Mouse (Mus musculus): ENCODE measurements around the gene Nat9. TPM values are rescaled to one million over a fixed set of nuclear protein-coding genes. Genes with fewer than 3 reads are reported as not detected.
A peak's percentile ranks its signal among the peaks of the same experiment; 100 is the strongest.

Nat9 gene
- polyA plus RNA-seq, 1 experiment = 35.6 TPM

DNA sequence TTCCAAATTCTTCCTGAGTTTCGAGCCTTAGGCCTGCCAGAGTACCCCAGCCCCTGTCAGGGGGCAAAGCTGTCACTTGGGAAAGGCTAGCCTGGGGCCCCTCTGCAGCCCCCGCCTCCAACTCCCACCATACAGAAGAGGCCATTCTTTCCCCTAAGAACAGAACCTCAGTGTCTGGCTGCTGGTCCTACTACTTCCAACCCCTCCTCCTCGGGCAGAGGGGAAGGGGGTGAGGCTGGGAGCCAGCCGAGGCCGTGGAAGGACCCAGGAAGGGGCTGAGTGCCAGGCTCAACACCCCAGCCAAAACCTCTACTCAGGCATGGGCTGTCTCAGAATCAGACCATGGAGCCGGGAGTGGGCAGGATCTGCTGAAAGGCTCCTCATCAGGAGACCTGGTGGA is 8.5 kb downstream of the Nat9 start:
- no peaks in the 10 kb centered on the region for H3K27me3 ChIP-seq (ENCODE audit: control insufficient read depth, insufficient read depth, low read length)
- no peak overlapping the region for H3K4me3 ChIP-seq (ENCODE audit: low read depth, low read length)
- H3K36me3 ChIP-seq (ENCODE audit: control insufficient read depth, insufficient read depth, low read length) = peaks cover 79% of the 10 kb centered on the region
- H3K27ac ChIP-seq (ENCODE audit: insufficient read depth, low read depth, low read length) = peak overlapping the region; percentile 93
- peaks cover 67% of the 10 kb centered on the region for H3K4me1 ChIP-seq (ENCODE audit: control insufficient read depth, insufficient read depth, insufficient read length, low read length)
- WGBS = 70% methylated on average over 6 of the region's 6 CpGs
- TF ChIP-seq POLR2A (IDR thresholded peaks at IDR 0.05; ENCODE audit: low read depth, low read length) (no peak), CTCF (IDR thresholded peaks at IDR 0.05; ENCODE audit: extremely low read depth, insufficient read length, insufficient replicate concordance, low read depth, low read length) (no peak)

DNA sequence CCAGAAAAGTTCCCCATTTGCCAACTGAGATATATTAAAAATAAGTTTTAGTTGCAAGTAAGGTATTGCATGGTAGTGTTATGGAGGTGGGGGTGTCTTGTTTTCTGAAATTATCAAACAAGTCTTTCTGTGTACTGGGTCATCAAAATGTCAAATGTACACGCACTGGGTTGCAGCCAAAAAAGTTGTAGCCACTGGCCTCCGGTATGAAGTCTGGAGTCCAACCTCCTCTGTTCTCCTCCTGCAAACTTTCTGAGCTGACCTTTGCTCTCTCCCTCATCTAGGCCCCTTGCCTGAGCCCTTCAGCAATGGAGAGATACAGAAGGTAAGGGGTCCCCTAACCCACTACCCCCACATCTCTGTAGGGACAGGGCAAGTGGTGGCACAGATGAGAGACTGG is 8.9 kb downstream of the Nat9 start:
- TF ChIP-seq POLR2A (IDR thresholded peaks at IDR 0.05; ENCODE audit: low read depth, low read length) (no peak), CTCF (IDR thresholded peaks at IDR 0.05; ENCODE audit: extremely low read depth, insufficient read length, insufficient replicate concordance, low read depth, low read length) (no peak)
- H3K4me3 ChIP-seq (ENCODE audit: low read depth, low read length) = no peak overlapping the region
- WGBS = 36% methylated on average over 2 of the region's 2 CpGs
- H3K36me3 ChIP-seq (ENCODE audit: control insufficient read depth, insufficient read depth, low read length) = peaks cover 83% of the 10 kb centered on the region
- peak overlapping the region; percentile 93 for H3K27ac ChIP-seq (ENCODE audit: insufficient read depth, low read depth, low read length)
- H3K27me3 ChIP-seq (ENCODE audit: control insufficient read depth, insufficient read depth, low read length) = no peaks in the 10 kb centered on the region
- peaks cover 71% of the 10 kb centered on the region for H3K4me1 ChIP-seq (ENCODE audit: control insufficient read depth, insufficient read depth, insufficient read length, low read length)

DNA sequence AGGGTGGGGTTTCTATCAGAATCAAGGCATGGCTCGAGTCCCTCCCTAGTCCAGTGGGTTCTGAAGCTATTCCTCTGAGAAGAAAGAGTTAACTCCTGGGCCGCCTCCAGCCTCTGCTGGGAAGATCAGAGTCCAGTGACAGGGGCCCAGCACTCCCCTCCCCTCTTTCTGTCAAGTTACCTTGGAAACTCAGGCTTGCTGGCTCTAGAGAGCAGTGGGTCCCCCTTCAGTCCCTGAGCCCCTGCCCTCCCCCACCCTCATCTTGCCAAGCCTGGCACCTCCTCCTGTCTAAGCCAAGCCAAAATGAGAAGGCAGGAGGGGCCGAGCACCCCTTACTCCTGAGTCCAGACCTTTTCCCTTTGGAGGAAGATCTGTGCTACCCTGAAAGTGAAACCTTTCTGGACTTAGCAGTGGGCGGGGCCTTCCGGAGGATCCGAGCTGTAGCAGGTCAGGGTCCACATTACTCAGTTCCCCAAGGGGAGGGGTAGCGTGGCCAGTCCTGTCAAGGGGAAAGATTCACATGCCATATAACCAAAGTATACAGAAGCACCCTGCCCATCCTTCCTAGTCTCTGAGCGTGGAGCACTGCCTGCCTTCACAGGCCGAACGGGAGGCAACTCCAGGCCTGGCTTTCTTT is 10.0 kb downstream of the Nat9 start:
- H3K27me3 ChIP-seq (ENCODE audit: control insufficient read depth, insufficient read depth, low read length) = no peaks in the 10 kb centered on the region
- 15% methylated on average over 10 of the region's 10 CpGs for WGBS
- H3K4me3 ChIP-seq (ENCODE audit: low read depth, low read length) = peak overlapping the region; percentile 58
- no peak for TF ChIP-seq POLR2A (IDR thresholded peaks at IDR 0.05; ENCODE audit: low read depth, low read length)
- no peak for TF ChIP-seq CTCF (IDR thresholded peaks at IDR 0.05; ENCODE audit: extremely low read depth, insufficient read length, insufficient replicate concordance, low read depth, low read length)
- H3K36me3 ChIP-seq (ENCODE audit: control insufficient read depth, insufficient read depth, low read length) = peaks cover 81% of the 10 kb centered on the region
- H3K4me1 ChIP-seq (ENCODE audit: control insufficient read depth, insufficient read depth, insufficient read length, low read length) = peaks cover 75% of the 10 kb centered on the region
- H3K27ac ChIP-seq (ENCODE audit: insufficient read depth, low read depth, low read length) = peak overlapping the region; percentile 93

DNA sequence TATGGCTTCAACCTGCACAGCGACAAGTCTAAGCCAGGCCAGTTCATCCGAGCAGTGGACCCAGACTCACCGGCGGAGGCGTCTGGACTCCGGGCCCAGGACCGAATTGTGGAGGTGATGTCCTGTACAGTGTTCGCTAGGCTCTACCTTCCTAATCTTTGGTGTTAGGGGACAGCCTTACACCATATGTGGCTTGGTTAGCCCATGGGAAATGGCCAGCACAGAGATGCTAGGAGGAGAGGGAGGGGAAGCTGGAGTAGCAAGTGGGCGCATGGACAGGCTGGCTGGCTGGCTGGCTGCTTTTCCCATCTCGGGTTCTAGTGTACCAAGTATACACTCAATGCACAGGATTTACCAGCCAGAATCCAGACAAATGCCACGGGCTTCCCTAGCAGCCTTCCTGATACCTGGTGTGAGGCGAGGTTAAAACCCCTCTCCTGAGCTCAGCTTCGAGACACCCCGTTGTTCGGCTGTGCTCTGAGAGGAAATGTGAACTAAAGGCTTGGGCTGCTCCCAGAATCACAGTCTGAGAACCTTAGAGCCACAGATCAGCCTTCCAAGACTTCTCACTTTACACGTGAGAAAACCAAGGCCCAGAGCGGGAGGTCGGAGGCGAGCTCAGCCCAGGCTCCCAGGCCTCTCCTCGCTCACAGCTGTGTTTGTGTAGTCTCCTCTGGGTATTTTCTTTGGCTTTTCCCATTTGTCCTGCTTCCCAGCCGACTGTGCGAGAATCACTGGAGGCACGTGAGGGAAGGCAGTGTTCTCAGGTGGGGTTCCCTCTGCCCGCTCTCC is 11.1 kb downstream of the Nat9 start:
- H3K4me3 ChIP-seq (ENCODE audit: low read depth, low read length) = peak overlapping the region; percentile 58
- no peaks in the 10 kb centered on the region for H3K27me3 ChIP-seq (ENCODE audit: control insufficient read depth, insufficient read depth, low read length)
- H3K27ac ChIP-seq (ENCODE audit: insufficient read depth, low read depth, low read length) = peak overlapping the region; percentile 93
- H3K4me1 ChIP-seq (ENCODE audit: control insufficient read depth, insufficient read depth, insufficient read length, low read length) = peaks cover 78% of the 10 kb centered on the region
- 78% methylated on average over 24 of the region's 24 CpGs for WGBS
- peaks cover 83% of the 10 kb centered on the region for H3K36me3 ChIP-seq (ENCODE audit: control insufficient read depth, insufficient read depth, low read length)
- TF ChIP-seq CTCF (IDR thresholded peaks at IDR 0.05; ENCODE audit: extremely low read depth, insufficient read length, insufficient replicate concordance, low read depth, low read length) (no peak), POLR2A (IDR thresholded peaks at IDR 0.05; ENCODE audit: low read depth, low read length) (no peak)

DNA sequence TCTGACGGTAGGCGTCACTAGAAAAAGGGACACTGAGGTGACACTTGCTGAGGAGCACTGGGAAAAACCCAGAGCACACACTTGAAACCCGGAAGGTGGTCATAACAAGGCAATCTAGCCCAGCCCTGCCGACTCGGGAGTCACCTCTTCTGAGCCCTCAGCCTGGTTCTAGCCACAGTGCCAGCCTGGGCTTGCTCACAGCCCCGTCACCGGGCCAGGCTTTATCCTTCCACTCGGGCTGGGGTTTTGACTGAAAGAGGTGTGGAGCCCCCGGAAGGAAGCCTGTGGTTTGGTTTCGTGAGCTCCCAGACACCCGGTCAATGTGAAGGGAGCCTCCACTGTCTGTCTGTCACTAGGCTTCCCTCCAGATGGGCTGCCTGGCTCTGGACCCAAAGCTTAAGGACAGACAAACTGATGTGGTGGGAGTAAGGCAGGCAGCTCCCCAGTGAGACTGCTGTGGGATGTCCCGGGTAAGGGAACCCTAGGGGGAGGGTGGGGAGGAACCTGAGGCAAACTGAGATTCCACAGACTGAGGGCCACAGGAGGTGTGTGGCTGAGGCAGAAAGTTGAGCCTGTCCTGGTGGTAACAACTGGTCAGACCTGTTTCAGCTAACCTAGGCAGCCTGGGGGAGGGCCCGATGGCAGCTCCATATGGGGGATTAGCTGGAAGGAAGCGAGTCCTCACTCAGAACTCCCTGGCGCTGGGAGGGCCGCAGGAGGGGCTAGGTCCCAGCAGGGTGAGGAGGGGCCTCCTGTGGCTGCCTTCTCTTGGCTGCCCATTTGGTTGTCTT is 13.9 kb downstream of the Nat9 start:
- peaks cover 71% of the 10 kb centered on the region for H3K4me1 ChIP-seq (ENCODE audit: control insufficient read depth, insufficient read depth, insufficient read length, low read length)

DNA sequence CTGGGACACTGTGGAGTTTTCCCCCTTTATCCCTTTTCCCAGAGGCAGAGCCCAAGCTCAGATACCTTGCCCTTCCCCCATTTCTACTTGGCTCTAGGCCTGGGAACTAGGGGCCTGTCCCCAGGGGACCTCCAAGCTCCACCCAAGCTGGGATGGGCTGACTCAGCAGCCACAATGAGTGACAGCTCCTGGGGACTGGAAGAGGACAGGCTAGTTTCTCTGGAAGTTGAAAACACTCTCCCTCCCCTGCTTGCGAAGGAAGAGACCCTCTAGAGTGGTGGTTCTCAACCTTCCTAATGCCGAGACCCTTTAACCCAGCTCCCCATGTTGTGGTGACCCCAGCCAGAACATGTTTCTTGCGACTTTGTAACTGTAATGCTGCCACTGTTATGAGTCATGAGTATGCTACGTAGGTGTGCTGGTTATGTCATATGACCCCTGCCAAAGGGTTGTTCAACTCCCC is 14.8 kb downstream of the Nat9 start:
- Histone ChIP-seq H3K4me1 (ENCODE audit: control insufficient read depth, insufficient read depth, insufficient read length, low read length) (peaks cover 71% of the 10 kb centered on the region), H3K36me3 (ENCODE audit: control insufficient read depth, insufficient read depth, low read length) (peaks cover 78% of the 10 kb centered on the region), H3K27me3 (ENCODE audit: control insufficient read depth, insufficient read depth, low read length) (no peaks in the 10 kb centered on the region), H3K27ac (ENCODE audit: insufficient read depth, low read depth, low read length) (peak overlapping the region; percentile 85), H3K4me3 (ENCODE audit: low read depth, low read length) (peak overlapping the region; percentile 43)
- WGBS = 16% methylated on average over 4 of the region's 4 CpGs
- TF ChIP-seq POLR2A (IDR thresholded peaks at IDR 0.05; ENCODE audit: low read depth, low read length) = no peak
- peak; percentile 9; the same call in 1 of the 2 replicates for TF ChIP-seq CTCF (IDR thresholded peaks at IDR 0.05; ENCODE audit: extremely low read depth, insufficient read length, insufficient replicate concordance, low read depth, low read length)

More for the DNA sequence above, 13.9 kb downstream of the Nat9 start:
- 24% methylated on average over 16 of the region's 16 CpGs for WGBS
- Histone ChIP-seq H3K27ac (ENCODE audit: insufficient read depth, low read depth, low read length) (peak overlapping the region; percentile 77), H3K36me3 (ENCODE audit: control insufficient read depth, insufficient read depth, low read length) (peaks cover 77% of the 10 kb centered on the region), H3K27me3 (ENCODE audit: control insufficient read depth, insufficient read depth, low read length) (no peaks in the 10 kb centered on the region), H3K4me3 (ENCODE audit: low read depth, low read length) (peak overlapping the region; percentile 54)
- TF ChIP-seq POLR2A (IDR thresholded peaks at IDR 0.05; ENCODE audit: low read depth, low read length) (no peak), CTCF (IDR thresholded peaks at IDR 0.05; ENCODE audit: extremely low read depth, insufficient read length, insufficient replicate concordance, low read depth, low read length) (peak; percentile 8; the same call in 1 of the 2 replicates)
